Mouse (Mus musculus) telencephalon, adult 2 months (tissue): Measurements from ENCODE around the gene Lbh.

Experiments
- DNase-seq: peaks from one replicate; pipeline ENCODE4 v3.0.0-alpha.2; 2011; ENCODE audit warnings: low read depth, low spot score

Gene Lbh

DNA sequence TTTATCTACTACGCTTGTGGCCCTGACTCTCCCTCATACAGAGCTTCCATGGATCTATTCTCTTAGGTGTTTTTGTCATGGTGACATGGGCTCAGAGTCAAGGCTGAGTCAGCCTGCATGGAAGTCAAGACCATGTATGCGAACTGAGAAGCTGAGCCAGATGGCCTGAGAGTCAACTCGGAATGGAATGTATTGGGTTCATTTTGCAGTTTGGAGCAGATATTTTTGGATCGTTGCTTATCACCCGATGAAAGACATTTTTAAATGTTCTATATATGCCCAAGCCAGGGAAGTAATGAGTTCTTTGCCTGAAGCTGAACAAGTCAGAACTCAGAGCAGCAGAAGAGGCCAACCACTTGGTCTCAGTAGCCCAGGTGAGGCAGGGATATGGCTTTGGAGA, 54.9 kb downstream of the Lbh start:
- DNase-seq: no peak

- DNase-seq: no peak
These were observed 58.4 kb downstream of the Lbh start for GRCm38 (mm10) chr17:72976258-72977231.

DNA sequence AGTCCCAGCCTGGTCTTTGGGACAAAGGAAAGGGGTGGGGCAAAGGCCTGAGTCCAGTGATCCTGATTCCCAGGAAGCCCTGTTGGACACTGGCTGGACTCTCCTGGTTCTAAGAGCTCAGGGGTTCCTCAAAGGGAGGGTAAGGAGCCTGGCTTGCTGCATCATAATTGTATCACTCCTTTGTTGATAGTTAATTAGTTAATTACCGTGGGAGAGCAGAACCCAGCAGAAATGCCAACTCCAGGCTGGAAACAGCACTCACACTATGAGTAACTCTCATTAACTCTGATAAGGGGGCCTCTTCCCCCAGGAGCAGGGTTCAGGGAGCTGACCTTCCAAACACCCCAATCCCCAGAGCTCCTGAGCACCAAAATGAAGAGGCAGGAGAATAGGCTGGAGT, 59.5 kb downstream of the Lbh start:
- DNase-seq: no peak

DNA sequence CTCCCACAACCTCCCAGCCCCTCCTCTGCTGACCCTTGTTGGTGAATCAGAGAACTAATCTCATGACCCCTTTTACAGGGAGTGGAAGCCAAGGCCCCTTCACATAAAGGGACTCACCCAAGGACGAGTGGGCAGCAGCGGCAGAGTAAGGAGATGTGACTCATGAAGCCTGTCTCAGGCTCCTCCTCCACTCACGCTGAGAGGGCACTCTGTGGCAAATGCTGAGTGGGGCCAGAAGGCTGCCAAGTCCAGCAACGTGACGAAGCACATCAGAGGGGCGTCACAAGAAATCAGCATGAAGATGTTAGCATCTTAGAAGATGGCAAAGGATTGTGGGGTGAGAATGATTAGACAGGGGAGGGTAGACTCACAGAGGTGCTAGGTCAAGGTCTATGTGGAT, 64.1 kb downstream of the Lbh start:
- no peak for DNase-seq

DNA sequence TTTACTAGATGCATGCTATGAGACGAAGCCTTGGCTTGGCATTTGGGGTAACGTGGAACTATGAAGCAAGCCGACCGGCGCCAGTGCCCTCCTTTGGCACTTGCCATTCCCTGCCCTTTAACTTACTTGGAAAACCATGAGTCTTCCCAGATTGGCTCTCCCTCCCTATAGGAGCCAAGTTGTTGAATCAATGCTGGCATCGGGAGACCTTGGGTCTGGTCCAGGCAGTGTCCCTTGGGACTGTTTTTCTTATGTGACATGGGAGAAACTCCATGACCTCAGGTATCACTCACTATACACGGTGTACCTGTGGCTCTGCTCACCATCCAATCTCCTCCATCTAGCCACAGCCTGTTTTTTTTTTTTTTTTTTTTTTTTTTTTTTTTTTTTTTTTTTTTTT, 65.4 kb downstream of the Lbh start:
- DNase-seq: no peak

DNA sequence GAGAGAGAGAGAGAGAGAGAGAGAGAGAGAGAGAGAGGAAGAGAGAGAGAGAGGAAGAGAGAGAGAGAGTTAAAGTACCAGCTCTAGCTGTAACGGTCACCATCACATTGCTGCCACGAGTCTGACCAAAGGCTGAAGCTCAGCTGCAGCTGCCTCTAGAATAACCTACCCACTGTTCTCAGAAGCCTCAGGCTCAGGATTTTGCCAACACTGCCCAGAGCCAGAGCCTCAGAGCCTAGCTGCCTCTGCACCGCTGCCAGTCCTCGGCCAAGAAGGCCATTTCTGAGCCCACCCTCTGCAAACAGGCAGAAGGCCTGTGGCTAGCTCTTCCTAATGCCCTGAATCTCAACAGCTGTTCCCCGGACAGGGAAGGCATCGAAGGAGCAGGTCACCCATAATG, 70.9 kb downstream of the Lbh start:
- DNase-seq: no peak
